Mouse (Mus musculus) embryo, embryonic 11.5 days (tissue): ENCODE measurements at regions not wholly inside any gene's neighbourhood (a gene's known extent, or its start where the extent isn't known, plus 50 kb on each side); places are given as distances from the start of the nearest gene placed in this dataset.

ENCODE experiments used
- DNase-seq: peaks from one replicate; pipeline ENCODE4 v3.0.0-alpha.2; 2012; ENCODE audit warnings: low read depth, low spot score

DNA sequence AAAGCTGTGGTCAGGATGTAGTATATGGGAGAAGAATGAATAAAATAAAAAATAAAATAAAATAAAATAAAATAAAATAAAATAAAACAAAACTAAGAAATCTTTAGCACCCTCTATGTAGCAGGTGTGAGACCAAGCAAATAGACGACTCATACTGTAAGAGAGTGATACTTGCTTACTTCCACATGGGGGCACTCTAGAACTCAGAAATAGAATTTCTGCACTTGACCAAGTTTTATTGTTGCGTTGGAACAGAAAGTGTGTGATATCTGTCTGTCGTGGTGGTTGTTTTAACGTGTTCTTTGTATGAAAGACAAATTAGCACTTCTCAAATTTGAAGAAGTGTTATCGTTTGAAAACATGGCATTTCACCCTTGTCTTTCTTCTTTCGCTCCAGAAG is 125.4 kb downstream of the Dthd1 start:
- DNase-seq = peak; percentile 27
